ENCODE assay signal across 8 mouse cellular contexts in the genomic region with DNA sequence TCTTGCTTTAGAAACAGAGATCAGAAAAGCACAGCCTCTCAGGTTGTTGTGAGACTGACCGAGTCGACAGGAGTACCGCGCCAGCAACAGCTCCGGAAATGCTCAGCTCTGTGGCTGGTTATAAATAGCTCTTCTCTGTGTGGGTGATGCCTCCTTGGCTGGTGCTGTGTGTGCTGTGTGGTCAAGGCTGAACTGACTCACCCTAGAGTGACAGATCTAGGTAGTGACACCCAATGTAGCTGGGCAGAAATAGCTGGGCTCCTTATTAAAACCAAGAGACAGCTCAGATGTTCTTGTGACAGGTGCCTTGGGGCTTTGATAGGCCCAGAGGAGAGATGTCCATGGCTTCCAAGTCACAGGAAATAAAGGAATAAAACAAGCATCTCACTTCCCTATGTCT.
DNase-seq lines count a peak whose midpoint lies in the region; ATAC-seq lines count a peak whose summit lies in the region.

No protein-coding gene starts in this region.

- H3K4me3 ChIP-seq in heart, embryonic 14.5 days (ENCODE audit: control insufficient read depth in 1 of 2, insufficient read depth in 1 of 2, low read depth in 1 of 2, low read length in 2 of 2): no peak overlapping the region
- no peak overlapping the region for H3K4me3 ChIP-seq in intestine, embryonic 16.5 days (ENCODE audit: low read length)
- no peak overlapping the region for H3K4me3 ChIP-seq in forebrain, embryonic 12.5 days (replicated peaks)

- peak overlapping the region; percentile 42; the same call in 1 of the 2 replicates for H3K4me2 ChIP-seq in heart, embryonic 14.5 days (ENCODE audit: low read length)
- H3K4me2 ChIP-seq in intestine, embryonic 16.5 days (ENCODE audit: low read depth, low read length): no peak overlapping the region
- H3K4me2 ChIP-seq in forebrain, embryonic 12.5 days: no peak overlapping the region

- no peaks in the 10 kb centered on the region for H3K9me3 ChIP-seq in heart, embryonic 14.5 days (ENCODE audit: control insufficient read depth, low read length)
- no peaks in the 10 kb centered on the region for H3K9me3 ChIP-seq in intestine, embryonic 16.5 days (ENCODE audit: control insufficient read depth, low read length)
- H3K9me3 ChIP-seq in forebrain, embryonic 12.5 days: no peaks in the 10 kb centered on the region

- WGBS in heart, embryonic 14.5 days: 12% methylated on average over 5 of the region's 5 CpGs
- 90% methylated on average over 5 of the region's 5 CpGs for WGBS in intestine, embryonic 16.5 days
- 94% methylated on average over 5 of the region's 5 CpGs for WGBS in forebrain, embryonic 12.5 days

- H3K27me3 ChIP-seq in heart, embryonic 14.5 days (ENCODE audit: control insufficient read depth, insufficient read depth, low read length): no peaks in the 10 kb centered on the region
- no peaks in the 10 kb centered on the region for H3K27me3 ChIP-seq in intestine, embryonic 16.5 days (replicated peaks; ENCODE audit: control insufficient read depth, insufficient read depth, low read length)
- H3K27me3 ChIP-seq in forebrain, embryonic 12.5 days: no peaks in the 10 kb centered on the region

- H3K9ac ChIP-seq in heart, embryonic 14.5 days (ENCODE audit: low read length): peak overlapping the region; percentile 26; the same call in 1 of the 2 replicates
- H3K9ac ChIP-seq in intestine, embryonic 16.5 days (ENCODE audit: low read depth, low read length): no peak overlapping the region
- no peak overlapping the region for H3K9ac ChIP-seq in forebrain, embryonic 12.5 days

- no peaks in the 10 kb centered on the region for H3K36me3 ChIP-seq in heart, embryonic 14.5 days (ENCODE audit: control insufficient read depth, insufficient read depth, low read length)
- H3K36me3 ChIP-seq in intestine, embryonic 16.5 days (ENCODE audit: control insufficient read depth, insufficient read depth, low read length): no peaks in the 10 kb centered on the region
- H3K36me3 ChIP-seq in forebrain, embryonic 12.5 days (replicated peaks): no peaks in the 10 kb centered on the region

- ATAC-seq in heart, embryonic 14.5 days (ENCODE audit: insufficient number of reproducible peaks, insufficient read depth, low FRiP score, low read depth): peak; percentile 81
- no peak for ATAC-seq in intestine, embryonic 16.5 days
- ATAC-seq in forebrain, embryonic 12.5 days (ENCODE audit: low FRiP score): no peak

- DNase-seq in ovary, adult 18-20 months (ENCODE audit: low spot score): peak; percentile 22
- no peak for DNase-seq in ovary, postnatal 10 days (ENCODE audit: low spot score)
- peak; percentile 42 for DNase-seq in cerebellum, adult 9-10 months
- peak; percentile 80 to 83 for DNase-seq in natural killer cell, adult 2 months (ENCODE audit: low spot score in 2 of 2)
- no peak for DNase-seq in layer of hippocampus, adult 18-20 months (ENCODE audit: low spot score in 2 of 2)

- H3K4me1 ChIP-seq in heart, embryonic 14.5 days (ENCODE audit: control insufficient read depth in 2 of 2, insufficient read depth in 2 of 2, low read length in 2 of 2): peaks cover 10 to 12% of the 10 kb centered on the region in 2 experiments
- no peaks in the 10 kb centered on the region for H3K4me1 ChIP-seq in intestine, embryonic 16.5 days (ENCODE audit: control insufficient read depth, insufficient read depth, low read length)
- no peaks in the 10 kb centered on the region for H3K4me1 ChIP-seq in forebrain, embryonic 12.5 days

- H3K27ac ChIP-seq in heart, embryonic 14.5 days (replicated peaks in 1 of 2; ENCODE audit: control insufficient read depth in 1 of 2, insufficient read depth in 1 of 2, low read depth in 2 of 2, low read length in 2 of 2): peak overlapping the region; percentile 56 to 68
- no peak overlapping the region for H3K27ac ChIP-seq in intestine, embryonic 16.5 days (ENCODE audit: low read length)
- H3K27ac ChIP-seq in forebrain, embryonic 12.5 days: no peak overlapping the region

Comparison
In these comparisons a context has a peak if more than half of its experiments do, and no peak if none do; other contexts are left out.
1. DNase-seq: peak in ovary, adult 18-20 months (single experiment), cerebellum, adult 9-10 months (single experiment) and natural killer cell, adult 2 months (2 of 2); none in ovary, postnatal 10 days (single experiment) and layer of hippocampus, adult 18-20 months (0 of 2).
2. H3K27ac ChIP-seq: peak in heart, embryonic 14.5 days (2 of 2); none in intestine, embryonic 16.5 days (single experiment) and forebrain, embryonic 12.5 days (single experiment).